Mouse (Mus musculus) stomach, postnatal 0 days (tissue): ENCODE data around the gene Elmo1.

Experiments used
- CTCF ChIP-seq: IDR thresholded peaks from 2 replicates; pipeline ENCODE4 v1.5.1; 2016; ENCODE audit warnings: antibody characterized with exemption, low read depth, mild to moderate bottlenecking, moderate library complexity
- EP300 ChIP-seq: optimal IDR thresholded peaks from 2 replicates; pipeline ENCODE3; 2016; ENCODE audit warnings: antibody characterized with exemption

- TF ChIP-seq EP300: no peak
- TF ChIP-seq CTCF: no peak
These were observed 147.2 kb downstream of the Elmo1 start for GRCm38 (mm10) chr13:20237615-20238014.
